Mouse (Mus musculus): ENCODE data around the gene Ccdc88a.

Gene Ccdc88a

GRCm38 (mm10) chr11:29373396-29374273, at the start of gene Ccdc88a:
Gene Ccdc88a (plus strand): TSS chr11:29373658.
- DNase-seq = peak; percentile 95

- no peak for DNase-seq
Measured at GRCm38 (mm10) chr11:29335505-29335904, 38.0 kb upstream of the Ccdc88a start.

- no peak for DNase-seq
Measured at GRCm38 (mm10) chr11:29341259-29341658, 32.2 kb upstream of the Ccdc88a start.

DNA sequence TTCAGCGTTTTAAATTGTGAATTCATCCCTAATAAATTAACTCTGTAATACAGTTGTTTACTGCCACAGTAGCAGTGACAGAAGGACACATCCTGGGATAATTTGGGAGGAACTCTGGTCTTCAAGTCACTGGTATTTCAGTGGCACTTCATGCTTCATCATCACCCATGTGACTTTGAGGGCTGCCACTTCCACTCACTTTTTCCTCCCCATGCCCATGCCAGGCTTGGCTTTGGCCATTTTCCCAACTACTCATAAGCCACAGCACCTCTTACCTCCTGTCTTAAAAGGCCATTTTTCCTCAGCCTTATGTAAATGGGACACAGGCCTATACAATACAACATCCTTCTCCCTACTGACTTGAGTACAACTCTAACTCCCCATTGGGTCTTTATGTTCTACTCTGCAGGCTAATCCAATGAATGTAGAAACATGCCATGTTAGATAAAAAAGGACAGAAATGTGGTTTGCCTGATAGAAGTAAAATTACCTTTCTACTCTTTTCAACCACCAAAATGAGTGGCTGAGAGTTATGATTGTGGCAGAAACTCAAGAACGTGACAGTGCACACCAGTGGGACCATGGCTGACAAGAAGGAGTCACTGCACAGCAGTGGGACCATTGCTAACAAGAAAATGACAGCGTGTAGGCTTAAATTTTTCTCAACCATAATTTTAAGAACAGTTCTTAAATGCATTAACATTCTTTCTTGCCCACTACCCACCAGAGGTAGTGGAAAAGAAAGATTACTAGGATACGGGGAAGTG, 28.4 kb upstream of the Ccdc88a start:
- DNase-seq = no peak

GRCm38 (mm10) chr11:29345673-29346286, 27.7 kb upstream of the Ccdc88a start:
- peak; percentile 75 for DNase-seq

DNA sequence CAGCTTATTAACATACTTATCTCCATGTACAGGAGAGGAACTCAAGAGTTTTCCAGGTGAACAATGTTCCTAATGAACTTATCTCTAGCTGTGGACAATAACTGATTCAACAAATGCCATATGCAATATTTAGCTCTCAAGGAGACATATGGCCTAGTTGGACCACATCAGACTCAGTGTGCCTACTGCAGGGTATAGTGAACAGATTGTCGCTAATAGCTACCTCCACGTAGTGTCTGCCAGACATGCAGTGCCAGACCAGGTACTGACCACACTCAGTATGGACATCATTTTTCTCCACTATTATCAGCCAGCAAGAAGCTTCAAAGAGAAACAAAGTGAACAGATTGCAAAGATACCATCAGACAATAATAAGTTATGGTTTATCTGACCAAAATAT, 22.6 kb upstream of the Ccdc88a start:
- no peak for DNase-seq

DNA sequence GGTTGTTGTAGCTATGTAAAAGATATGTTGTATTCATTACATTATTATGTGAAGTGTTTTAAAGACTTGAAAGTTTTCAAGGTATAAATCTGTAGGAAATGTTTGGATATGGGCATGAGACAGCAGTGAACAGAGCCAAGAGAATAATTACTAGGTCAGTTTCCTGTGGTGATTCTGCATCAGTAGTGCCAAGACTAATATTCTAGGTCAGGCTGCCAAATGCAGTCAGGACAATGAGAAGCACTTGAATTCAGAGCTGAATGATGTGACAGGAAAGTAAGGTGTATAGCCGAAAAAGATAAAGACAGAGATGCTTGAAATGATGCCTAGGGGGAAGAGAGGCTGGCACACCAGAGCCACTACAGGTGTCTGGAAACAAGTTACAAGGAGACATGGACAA, 21.2 kb upstream of the Ccdc88a start:
- no peak for DNase-seq

DNA sequence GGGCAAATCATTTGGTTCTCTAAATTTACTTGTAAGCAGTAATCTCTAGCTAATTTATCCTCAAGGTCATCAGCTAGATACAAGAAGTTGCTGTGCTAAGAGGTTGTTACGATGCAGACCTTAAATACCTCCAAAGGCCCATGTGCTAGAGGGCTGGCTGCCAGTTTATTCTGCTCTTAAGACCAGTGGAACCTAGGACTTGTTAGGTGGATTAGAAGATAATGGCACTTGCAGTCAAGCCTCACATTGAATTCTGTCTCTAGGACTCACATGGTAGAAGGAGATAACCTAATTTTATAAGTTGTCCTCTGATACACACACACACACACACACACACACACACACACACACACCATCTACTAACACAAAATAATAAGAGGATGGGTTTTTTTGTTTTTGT, 5.3 kb upstream of the Ccdc88a start:
- DNase-seq = no peak

- DNase-seq = no peak
Measured at GRCm38 (mm10) chr11:29373050-29373395, 435 bp upstream of the Ccdc88a start.

GRCm38 (mm10) chr11:29374274-29374656, 807 bp downstream of the Ccdc88a start:
- DNase-seq = peak; percentile 10

DNA sequence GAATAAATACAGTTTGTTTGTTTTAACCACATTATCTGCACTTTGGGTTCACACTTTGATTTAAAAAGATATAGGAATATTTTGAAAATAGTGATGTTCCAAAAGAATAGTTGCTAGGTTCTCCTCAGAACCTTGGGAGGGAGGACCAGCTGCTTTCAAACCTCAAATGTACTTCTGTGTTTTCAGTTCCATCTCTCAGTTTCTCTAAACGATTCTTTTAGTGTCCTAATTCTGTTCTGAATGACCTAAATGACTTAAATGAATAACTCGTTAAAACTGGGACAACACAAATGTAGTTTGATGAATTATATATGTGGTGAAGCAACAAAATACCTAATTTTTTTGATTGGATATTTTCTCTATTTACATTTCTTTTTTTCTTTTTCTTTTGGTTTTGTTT, 3.2 kb downstream of the Ccdc88a start:
- DNase-seq = no peak

GRCm38 (mm10) chr11:29378751-29379150, 5.3 kb downstream of the Ccdc88a start:
- no peak for DNase-seq

GRCm38 (mm10) chr11:29383493-29383892, 10.0 kb downstream of the Ccdc88a start:
- DNase-seq = no peak

- DNase-seq = no peak
Measured at GRCm38 (mm10) chr11:29384001-29384400, 10.5 kb downstream of the Ccdc88a start.

GRCm38 (mm10) chr11:29384617-29385016, 11.2 kb downstream of the Ccdc88a start:
- no peak for DNase-seq

- DNase-seq = no peak
Measured at GRCm38 (mm10) chr11:29389913-29390312, 16.5 kb downstream of the Ccdc88a start.

DNA sequence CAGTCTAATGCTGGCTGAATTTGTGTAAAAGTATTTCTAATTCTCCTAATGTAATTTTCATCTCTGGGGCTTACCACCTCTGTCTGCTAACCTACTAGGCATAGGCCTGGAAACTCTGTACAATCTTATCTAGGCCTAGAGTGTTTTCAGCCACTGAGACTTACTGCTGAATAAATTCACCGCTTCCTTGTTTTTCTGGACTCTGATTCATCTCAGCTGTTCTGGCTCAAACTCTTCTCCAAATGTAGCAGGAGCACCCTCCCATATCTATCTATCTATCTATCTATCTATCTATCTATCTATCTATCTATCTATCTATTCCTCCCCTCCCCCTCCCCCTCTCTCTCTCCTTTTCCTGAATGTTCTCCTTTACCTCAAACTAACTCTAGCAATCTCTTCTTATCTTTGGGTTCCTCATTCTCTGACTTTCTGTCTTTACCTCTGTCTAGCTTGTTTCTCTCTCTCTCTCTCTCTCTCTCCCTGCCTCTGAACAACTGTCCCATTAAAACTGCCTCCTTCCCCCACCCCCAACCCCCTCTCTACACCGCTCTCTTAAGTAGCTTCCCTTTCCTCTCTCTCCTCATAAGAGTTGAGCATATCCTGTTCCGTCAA, 21.8 kb downstream of the Ccdc88a start:
- DNase-seq = no peak

GRCm38 (mm10) chr11:29400374-29400773, 26.9 kb downstream of the Ccdc88a start:
- DNase-seq = no peak

- DNase-seq = no peak
Measured at GRCm38 (mm10) chr11:29406292-29406691, 32.8 kb downstream of the Ccdc88a start.

GRCm38 (mm10) chr11:29423496-29423895, 50.0 kb downstream of the Ccdc88a start:
- DNase-seq = no peak

GRCm38 (mm10) chr11:29428774-29429173, 55.3 kb downstream of the Ccdc88a start:
- DNase-seq = no peak

DNA sequence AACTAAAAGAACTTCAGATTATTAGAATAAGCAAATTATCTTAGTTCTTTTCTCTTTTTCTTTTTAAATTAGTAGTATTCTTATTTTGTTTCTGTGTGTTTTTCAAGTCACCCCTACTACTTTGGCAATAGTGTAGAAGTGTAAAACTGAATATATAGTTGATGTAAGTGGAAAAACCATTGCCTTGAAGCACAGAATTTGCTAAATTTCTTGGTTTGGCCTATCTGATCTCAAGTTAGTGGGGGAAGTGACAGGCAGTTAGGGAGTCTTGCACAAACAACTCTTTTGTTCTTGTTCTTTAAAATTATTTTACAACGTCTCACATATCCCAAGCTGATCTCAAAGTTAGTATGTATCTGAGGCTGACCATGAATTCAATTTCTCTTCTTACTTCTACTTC, 57.6 kb downstream of the Ccdc88a start:
- DNase-seq = no peak

DNA sequence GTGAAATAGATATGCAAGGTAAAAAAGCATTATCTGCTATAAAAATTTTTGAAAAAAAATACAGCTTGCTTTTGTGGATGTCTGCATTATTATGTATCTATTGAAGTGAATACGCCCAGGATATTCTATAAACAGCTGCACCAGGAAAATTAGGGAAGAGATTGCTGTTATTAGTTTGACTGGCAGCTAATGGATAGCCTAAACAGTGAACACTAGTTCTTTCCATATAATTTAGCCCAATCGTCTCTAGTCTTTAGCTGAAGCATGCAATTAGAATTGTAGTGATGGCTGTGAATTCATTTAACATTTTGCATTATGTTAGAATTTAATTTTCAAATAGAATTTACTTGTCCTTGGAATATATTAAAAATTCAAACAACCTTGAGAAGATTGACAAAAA, 75.3 kb downstream of the Ccdc88a start:
- no peak for DNase-seq

All from liver (tissue).